Mouse (Mus musculus): Measurements from ENCODE around the gene Mthfd1. TPM values are rescaled to one million over a fixed set of nuclear protein-coding genes. Genes with fewer than 3 reads are reported as not detected.

Gene Mthfd1
- total and polyA plus RNA-seq, 3 experiments = 208 to 231 TPM; not detected in 1

GRCm38 (mm10) chr12:76282132-76282531, 27.0 kb downstream of the Mthfd1 start:
- DNase-seq (ENCODE audit: low read depth, low spot score) = peak; percentile 60
- H3K79me2 ChIP-seq (ENCODE audit: control insufficient read depth, insufficient read depth, low read length, poor library complexity) = peaks cover 2% of the 10 kb centered on the region; the same call in 1 of the 2 replicates
- TF ChIP-seq CHD2 (IDR thresholded peaks at IDR 0.05; ENCODE audit: low read length) (no peak), POLR2A (IDR thresholded peaks at IDR 0.05; ENCODE audit: control insufficient read depth in 1 of 2, insufficient read depth in 1 of 2, low read depth in 1 of 2, low read length in 2 of 2, poor library complexity in 1 of 2) (no peak), USF1 (IDR thresholded peaks at IDR 0.05; ENCODE audit: low read depth, low read length) (no peak), TCF12 (IDR thresholded peaks at IDR 0.05; ENCODE audit: low read depth, low read length) (peak; percentile 30; the same call in 1 of the 2 replicates), EP300 (IDR thresholded peaks at IDR 0.05; ENCODE audit: low read depth in 1 of 2, low read length in 2 of 2) (peak; percentile 41 to 75; a peak in 3 of 4 replicates), ETS1 (IDR thresholded peaks at IDR 0.05; ENCODE audit: low read depth, low read length) (peak; percentile 88), GABPA (IDR thresholded peaks at IDR 0.05; ENCODE audit: low read depth, low read length) (peak; percentile 23; the same call in 1 of the 2 replicates), RAD21 (IDR thresholded peaks at IDR 0.05; ENCODE audit: low read depth, low read length) (no peak), MXI1 (IDR thresholded peaks at IDR 0.05; ENCODE audit: low read depth, low read length) (no peak), ZNF384 (IDR thresholded peaks at IDR 0.05; ENCODE audit: low read depth, low read length) (no peak), GATA1 (IDR thresholded peaks at IDR 0.05; ENCODE audit: low read depth, low read length) (peak; percentile 85), MAFK (IDR thresholded peaks at IDR 0.05; ENCODE audit: borderline replicate concordance, low read depth, low read length) (peak; percentile 100), RCOR1 (IDR thresholded peaks at IDR 0.05; ENCODE audit: low read depth, low read length) (peak; percentile 45; the same call in 1 of the 2 replicates), MYB (IDR thresholded peaks at IDR 0.05; ENCODE audit: low read depth, low read length) (no peak), MEF2A (IDR thresholded peaks at IDR 0.05; ENCODE audit: extremely low read depth, insufficient replicate concordance, low read depth, low read length, poor library complexity, severe bottlenecking) (no peak), POLR2AphosphoS2 (IDR thresholded peaks at IDR 0.05; ENCODE audit: low read length) (peak; percentile 45; the same call in 1 of the 2 replicates), JUND (IDR thresholded peaks at IDR 0.05; ENCODE audit: low read depth, low read length) (no peak)
- peaks cover 11 to 25% of the 10 kb centered on the region in 2 experiments for H3K36me3 ChIP-seq (ENCODE audit: control insufficient read depth in 1 of 2, insufficient read depth in 2 of 2, low read length in 2 of 2)
- no peak overlapping the region for H3K9ac ChIP-seq (ENCODE audit: control insufficient read depth, low read depth, low read length, poor library complexity, severe bottlenecking)
- H3K9me3 ChIP-seq (replicated peaks; ENCODE audit: insufficient read depth, low read length) = no peaks in the 10 kb centered on the region
- no peak overlapping the region for H3K27ac ChIP-seq (ENCODE audit: control insufficient read depth, low read depth, low read length)
- peaks cover 0 to 12% of the 10 kb centered on the region in 2 experiments; a peak in 2 of 4 replicates for H3K4me1 ChIP-seq (ENCODE audit: control insufficient read depth in 1 of 2, insufficient read depth in 2 of 2, low read length in 2 of 2)
- no peak overlapping the region for H3K4me3 ChIP-seq (ENCODE audit: control insufficient read depth in 1 of 2, insufficient read depth in 1 of 2, low read depth in 2 of 2, low read length in 2 of 2)
- no peaks in the 10 kb centered on the region for H3K27me3 ChIP-seq (ENCODE audit: control insufficient read depth in 1 of 2, insufficient read depth in 2 of 2, low read length in 2 of 2)

DNA sequence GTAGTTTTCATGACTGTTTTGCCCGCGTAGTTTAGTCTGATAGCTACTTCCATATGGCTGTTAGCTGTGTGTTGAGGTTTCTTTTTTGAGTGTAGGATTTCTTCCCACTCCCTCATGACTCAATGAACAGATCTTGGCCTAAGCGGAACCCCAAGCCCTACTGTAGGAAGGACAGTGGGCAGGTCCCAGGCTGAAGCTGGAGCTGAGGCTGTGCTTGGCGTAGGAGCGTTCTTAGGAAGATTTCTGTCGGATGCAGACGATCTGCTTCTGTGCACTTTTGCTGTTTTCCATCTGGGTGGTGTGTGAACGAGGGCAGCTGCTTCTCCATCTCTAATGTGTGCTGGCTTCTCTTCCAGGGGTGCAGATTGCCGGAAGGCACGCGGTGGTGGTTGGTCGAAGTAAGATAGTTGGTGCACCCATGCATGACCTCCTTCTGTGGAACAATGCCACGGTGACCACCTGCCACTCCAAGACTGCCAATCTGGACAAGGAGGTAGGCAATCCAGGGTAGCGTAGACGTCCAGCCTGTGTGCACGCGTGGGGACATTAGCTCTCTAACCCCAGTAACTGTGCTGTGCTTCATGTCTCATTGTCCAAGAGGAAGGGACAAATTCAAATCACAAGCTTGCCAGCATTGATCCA, 27.6 kb downstream of the Mthfd1 start:
- Histone ChIP-seq H3K4me3 (ENCODE audit: control insufficient read depth in 1 of 2, insufficient read depth in 1 of 2, low read depth in 2 of 2, low read length in 2 of 2) (no peak overlapping the region), H3K4me1 (ENCODE audit: control insufficient read depth in 1 of 2, insufficient read depth in 2 of 2, low read length in 2 of 2) (peaks cover 0 to 12% of the 10 kb centered on the region in 2 experiments; a peak in 2 of 4 replicates), H3K36me3 (ENCODE audit: control insufficient read depth in 1 of 2, insufficient read depth in 2 of 2, low read length in 2 of 2) (peaks cover 11 to 26% of the 10 kb centered on the region in 2 experiments), H3K79me2 (ENCODE audit: control insufficient read depth, insufficient read depth, low read length, poor library complexity) (peaks cover 2% of the 10 kb centered on the region; the same call in 1 of the 2 replicates), H3K27me3 (ENCODE audit: control insufficient read depth in 1 of 2, insufficient read depth in 2 of 2, low read length in 2 of 2) (no peaks in the 10 kb centered on the region), H3K9ac (ENCODE audit: control insufficient read depth, low read depth, low read length, poor library complexity, severe bottlenecking) (no peak overlapping the region), H3K9me3 (replicated peaks; ENCODE audit: insufficient read depth, low read length) (no peaks in the 10 kb centered on the region), H3K27ac (ENCODE audit: control insufficient read depth, low read depth, low read length) (no peak overlapping the region)
- no peak for DNase-seq (ENCODE audit: low read depth, low spot score)
- TF ChIP-seq POLR2AphosphoS2 (IDR thresholded peaks at IDR 0.05; ENCODE audit: low read length) = no peak
- TF ChIP-seq NELFE (IDR thresholded peaks at IDR 0.05; ENCODE audit: low read depth, low read length) = no peak
- TF ChIP-seq CTCF (IDR thresholded peaks at IDR 0.05 in 2 of 3, conservative IDR thresholded peaks at IDR 0.05 in 1 of 3; ENCODE audit: control insufficient read depth in 1 of 3, insufficient read depth in 1 of 3, low read depth in 2 of 3, low read length in 3 of 3, poor library complexity in 1 of 3, severe bottlenecking in 1 of 3) = no peak
- no peak for TF ChIP-seq MAFK (IDR thresholded peaks at IDR 0.05; ENCODE audit: borderline replicate concordance, low read depth, low read length)
- no peak for TF ChIP-seq E2F4 (IDR thresholded peaks at IDR 0.05; ENCODE audit: borderline replicate concordance, low read depth, low read length)
- TF ChIP-seq SIN3A (IDR thresholded peaks at IDR 0.05; ENCODE audit: low read length) = no peak

Data from MEL (cell line).